Mouse (Mus musculus) brain, embryonic 14.5 days (tissue): ENCODE results near the gene Mrpl58.

Experiments used
- CTCF ChIP-seq: fragments of 200-500 bp; IDR thresholded peaks from 2 replicates; pipeline ENCODE4 v1.5.1; 2012; ENCODE audit warnings: inconsistent platforms, mild to moderate bottlenecking, moderate library complexity, borderline replicate concordance; ENCODE audit not compliant: insufficient read depth, insufficient read length; ENCODE audit errors: extremely low read depth
- POLR2A ChIP-seq: fragments of 200-500 bp; IDR thresholded peaks from 2 replicates; pipeline ENCODE4 v1.6.1; 2012; ENCODE audit warnings: mild to moderate bottlenecking, inconsistent platforms, borderline replicate concordance; ENCODE audit not compliant: poor library complexity, insufficient read depth, insufficient read length, severe bottlenecking; ENCODE audit errors: extremely low read depth

DNA sequence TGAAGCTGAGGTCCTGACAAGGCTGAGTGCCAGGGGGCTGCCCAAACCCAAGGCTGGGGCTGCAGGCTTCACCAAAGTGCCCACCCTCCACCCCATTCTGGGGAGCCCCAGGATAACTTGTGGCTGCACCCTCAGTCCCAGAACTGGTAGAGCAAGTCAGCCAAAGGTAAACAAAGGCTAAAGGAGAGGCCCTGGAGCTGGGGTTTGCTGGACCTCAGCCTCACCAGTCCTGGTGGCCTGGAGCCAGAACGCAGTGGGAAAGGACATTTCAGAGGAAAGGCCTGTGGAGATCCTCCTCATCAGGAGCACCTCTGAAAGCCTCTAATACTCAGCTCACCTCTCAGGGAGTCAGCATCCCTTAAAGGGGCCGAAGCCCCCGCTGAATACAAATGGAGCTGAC lies 39.4 kb upstream of the Mrpl58 start:
- TF ChIP-seq POLR2A (no peak), CTCF (no peak)
